Mouse (Mus musculus): ENCODE measurements at regions not wholly inside any gene's neighbourhood (a gene's known extent, or its start where the extent isn't known, plus 50 kb on each side); places are given as distances from the start of the nearest gene placed in this dataset.

GRCm38 (mm10) chr13:107500776-107501489, 479.0 kb upstream of the Kif2a start:
- H3K4me1 ChIP-seq (ENCODE audit: control insufficient read depth in 1 of 2, insufficient read depth in 2 of 2, low read length in 2 of 2) = no peaks in the 10 kb centered on the region
- DNase-seq (ENCODE audit: low read depth, low spot score) = no peak
- H3K27ac ChIP-seq (ENCODE audit: control insufficient read depth, low read depth, low read length) = no peak overlapping the region
- H3K36me3 ChIP-seq (ENCODE audit: control insufficient read depth in 1 of 2, insufficient read depth in 2 of 2, low read length in 2 of 2) = no peaks in the 10 kb centered on the region
- peaks cover 4 to 11% of the 10 kb centered on the region in 2 experiments for H3K27me3 ChIP-seq (ENCODE audit: control insufficient read depth in 1 of 2, insufficient read depth in 2 of 2, low read length in 2 of 2)
- TF ChIP-seq GABPA (IDR thresholded peaks at IDR 0.05; ENCODE audit: low read depth, low read length) (no peak), HCFC1 (IDR thresholded peaks at IDR 0.05; ENCODE audit: low read depth, low read length) (no peak), BHLHE40 (IDR thresholded peaks at IDR 0.05; ENCODE audit: borderline replicate concordance, low read depth, low read length) (no peak), TCF12 (IDR thresholded peaks at IDR 0.05; ENCODE audit: low read depth, low read length) (no peak), MYC (IDR thresholded peaks at IDR 0.05; ENCODE audit: low read depth, low read length) (no peak), TAL1 (IDR thresholded peaks at IDR 0.05; ENCODE audit: low read length) (no peak), ZMIZ1 (IDR thresholded peaks at IDR 0.05; ENCODE audit: low read depth, low read length) (no peak), ETS1 (IDR thresholded peaks at IDR 0.05; ENCODE audit: low read depth, low read length) (no peak), NRF1 (IDR thresholded peaks at IDR 0.05; ENCODE audit: insufficient read depth, low read depth, low read length, poor library complexity, severe bottlenecking) (no peak), RCOR1 (IDR thresholded peaks at IDR 0.05; ENCODE audit: low read depth, low read length) (no peak), MEF2A (IDR thresholded peaks at IDR 0.05; ENCODE audit: extremely low read depth, insufficient replicate concordance, low read depth, low read length, poor library complexity, severe bottlenecking) (no peak), E2F4 (IDR thresholded peaks at IDR 0.05; ENCODE audit: borderline replicate concordance, low read depth, low read length) (no peak), SIN3A (IDR thresholded peaks at IDR 0.05; ENCODE audit: low read length) (no peak)
- H3K79me2 ChIP-seq (ENCODE audit: control insufficient read depth, insufficient read depth, low read length, poor library complexity) = no peaks in the 10 kb centered on the region
- no peak overlapping the region for H3K4me3 ChIP-seq (ENCODE audit: control insufficient read depth in 1 of 2, insufficient read depth in 1 of 2, low read depth in 2 of 2, low read length in 2 of 2)
- H3K9ac ChIP-seq (ENCODE audit: control insufficient read depth, low read depth, low read length, poor library complexity, severe bottlenecking) = no peak overlapping the region
- H3K9me3 ChIP-seq (replicated peaks; ENCODE audit: insufficient read depth, low read length) = no peaks in the 10 kb centered on the region

GRCm38 (mm10) chr13:107499296-107499695, 477.4 kb upstream of the Kif2a start:
- Histone ChIP-seq H3K4me1 (ENCODE audit: control insufficient read depth in 1 of 2, insufficient read depth in 2 of 2, low read length in 2 of 2) (no peaks in the 10 kb centered on the region), H3K9ac (ENCODE audit: control insufficient read depth, low read depth, low read length, poor library complexity, severe bottlenecking) (no peak overlapping the region), H3K36me3 (ENCODE audit: control insufficient read depth in 1 of 2, insufficient read depth in 2 of 2, low read length in 2 of 2) (no peaks in the 10 kb centered on the region), H3K27me3 (ENCODE audit: control insufficient read depth in 1 of 2, insufficient read depth in 2 of 2, low read length in 2 of 2) (peaks cover 4 to 11% of the 10 kb centered on the region in 2 experiments), H3K79me2 (ENCODE audit: control insufficient read depth, insufficient read depth, low read length, poor library complexity) (no peaks in the 10 kb centered on the region), H3K9me3 (replicated peaks; ENCODE audit: insufficient read depth, low read length) (no peaks in the 10 kb centered on the region), H3K27ac (ENCODE audit: control insufficient read depth, low read depth, low read length) (no peak overlapping the region), H3K4me3 (ENCODE audit: control insufficient read depth in 1 of 2, insufficient read depth in 1 of 2, low read depth in 2 of 2, low read length in 2 of 2) (no peak overlapping the region)
- TF ChIP-seq E2F4 (IDR thresholded peaks at IDR 0.05; ENCODE audit: borderline replicate concordance, low read depth, low read length) (no peak), ETS1 (IDR thresholded peaks at IDR 0.05; ENCODE audit: low read depth, low read length) (no peak), MXI1 (IDR thresholded peaks at IDR 0.05; ENCODE audit: low read depth, low read length) (no peak), ZC3H11A (IDR thresholded peaks at IDR 0.05; ENCODE audit: low read depth, low read length) (no peak), EP300 (IDR thresholded peaks at IDR 0.05; ENCODE audit: low read depth in 1 of 2, low read length in 2 of 2) (no peak), RCOR1 (IDR thresholded peaks at IDR 0.05; ENCODE audit: low read depth, low read length) (no peak), NRF1 (IDR thresholded peaks at IDR 0.05; ENCODE audit: insufficient read depth, low read depth, low read length, poor library complexity, severe bottlenecking) (no peak), SMC3 (IDR thresholded peaks at IDR 0.05; ENCODE audit: low read depth, low read length) (no peak), TAL1 (IDR thresholded peaks at IDR 0.05; ENCODE audit: low read length) (no peak), TBP (IDR thresholded peaks at IDR 0.05; ENCODE audit: low read depth, low read length) (no peak), BHLHE40 (IDR thresholded peaks at IDR 0.05; ENCODE audit: borderline replicate concordance, low read depth, low read length) (no peak), JUND (IDR thresholded peaks at IDR 0.05; ENCODE audit: low read depth, low read length) (no peak), USF2 (IDR thresholded peaks at IDR 0.05; ENCODE audit: borderline replicate concordance in 1 of 2, insufficient read depth in 1 of 2, low read depth in 1 of 2, low read length in 2 of 2) (no peak), MAFK (IDR thresholded peaks at IDR 0.05; ENCODE audit: borderline replicate concordance, low read depth, low read length) (no peak), CHD1 (IDR thresholded peaks at IDR 0.05; ENCODE audit: low read depth, low read length) (no peak), MYB (IDR thresholded peaks at IDR 0.05; ENCODE audit: low read depth, low read length) (no peak)
- DNase-seq (ENCODE audit: low read depth, low spot score) = no peak
